Mouse (Mus musculus): ENCODE data around the gene Suco.

The Suco gene

DNA sequence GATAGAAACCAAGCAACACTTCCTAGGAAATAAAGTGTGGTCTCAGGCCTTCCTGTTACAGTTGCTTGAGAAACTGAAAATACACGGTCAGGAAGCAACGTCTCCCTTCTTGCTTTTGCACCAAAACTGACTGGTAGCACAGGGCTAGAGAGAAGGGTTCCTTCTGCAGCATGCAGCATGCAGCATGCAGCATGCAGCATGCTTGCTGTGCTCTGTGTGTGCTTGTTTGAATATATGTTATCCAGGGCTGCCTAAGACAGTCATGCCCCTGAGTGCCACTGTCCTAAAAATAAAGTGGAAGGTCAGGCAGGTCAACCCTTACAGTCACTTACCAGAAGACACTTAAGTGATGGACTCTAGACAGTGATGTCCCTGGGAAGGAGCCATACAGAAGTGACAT is 17.6 kb upstream of the Suco start:
- DNase-seq (ENCODE audit: low read depth, low spot score): no peak

DNA sequence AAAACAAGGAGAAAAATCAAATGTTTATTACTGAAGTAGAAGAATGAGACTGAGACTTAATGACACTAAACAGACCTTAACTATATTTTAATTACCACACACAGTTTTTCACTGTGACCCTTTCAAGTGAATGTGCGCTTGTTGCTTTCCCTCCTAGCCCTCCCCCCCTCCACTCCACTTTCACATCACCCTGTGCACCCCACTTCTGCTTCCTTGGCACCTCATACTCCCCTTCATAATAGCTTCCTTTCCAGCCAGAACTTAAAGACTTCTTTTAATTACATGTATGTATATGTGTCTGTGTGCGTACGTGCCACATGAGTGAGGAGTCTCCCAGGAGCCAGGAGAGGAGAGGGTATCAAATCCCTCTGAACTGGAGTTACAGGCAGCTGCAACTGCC is 12.3 kb upstream of the Suco start:
- no peak for DNase-seq (ENCODE audit: low read depth, low spot score)

DNA sequence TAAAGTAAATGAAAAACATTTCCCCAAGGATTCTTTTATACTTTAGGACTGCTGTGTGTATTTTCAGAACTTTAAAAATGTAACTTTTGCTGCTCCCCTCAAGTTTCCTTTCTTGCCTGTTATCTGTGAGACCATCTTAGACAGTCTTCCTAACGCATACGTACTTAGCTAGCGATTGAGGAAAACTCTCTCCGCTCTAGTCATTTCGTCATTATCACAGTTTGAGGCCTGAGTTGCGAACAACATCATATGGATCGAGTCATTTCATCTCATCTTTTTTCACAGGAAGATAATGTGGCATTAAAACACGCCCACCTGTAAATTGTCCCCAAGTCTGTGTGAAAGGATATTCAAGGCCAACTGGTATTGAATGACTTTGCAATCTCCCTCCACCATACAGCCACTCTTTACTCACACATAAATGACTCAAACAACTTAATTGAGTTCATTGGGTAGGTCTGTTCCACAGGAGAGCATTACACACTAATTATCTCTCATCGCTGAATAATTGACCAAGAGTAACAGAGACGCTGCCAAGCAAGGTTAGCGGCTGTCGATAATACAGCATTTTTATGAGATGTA is 11.3 kb upstream of the Suco start:
- DNase-seq (ENCODE audit: low read depth, low spot score): no peak

DNA sequence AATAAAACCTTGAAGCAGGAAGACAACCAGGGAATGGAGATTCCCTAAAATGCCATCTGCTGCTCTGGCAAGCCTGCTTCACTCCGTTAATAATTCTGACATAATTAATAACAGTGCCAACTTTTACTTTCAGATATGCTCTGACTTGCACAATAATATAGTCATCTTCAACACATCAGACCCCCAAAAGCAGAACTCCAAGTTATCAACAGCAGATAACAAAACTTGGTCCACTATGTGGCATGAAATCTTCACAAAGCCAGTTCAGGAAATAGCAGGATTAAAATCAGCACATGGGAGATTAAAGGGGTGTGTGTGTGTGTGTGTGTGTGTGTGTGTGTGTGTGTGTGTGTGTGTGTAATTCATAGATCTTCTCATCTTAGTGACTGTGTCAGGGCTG is 9.3 kb upstream of the Suco start:
- DNase-seq (ENCODE audit: low read depth, low spot score): no peak

DNA sequence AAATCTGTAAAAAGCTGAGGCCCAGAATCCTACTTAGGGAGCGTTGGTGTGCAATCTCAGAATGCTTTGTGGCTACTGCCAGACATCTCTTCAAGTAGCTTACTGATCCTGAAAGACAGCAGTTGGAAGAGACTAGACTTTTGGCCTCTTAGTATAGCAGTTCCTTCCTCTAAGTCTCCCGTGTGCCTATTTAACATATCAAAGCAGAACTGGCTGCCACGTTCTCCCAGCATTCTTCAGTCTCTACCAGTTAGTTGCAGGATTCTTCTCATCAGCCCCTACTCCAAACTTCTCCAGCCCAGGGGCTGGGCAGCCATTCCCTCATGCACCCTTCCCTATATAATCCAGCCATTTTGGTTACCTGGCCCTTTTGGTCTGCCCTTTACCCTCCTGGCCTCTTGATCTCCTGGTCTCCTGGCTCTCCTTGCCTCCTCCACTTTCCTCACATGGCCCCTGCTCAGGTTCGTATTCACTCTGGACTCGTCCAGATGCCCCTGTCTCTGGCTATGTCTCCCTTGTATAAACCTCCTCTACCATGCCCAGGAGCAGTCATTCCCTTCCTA is 1.2 kb upstream of the Suco start:
- DNase-seq (ENCODE audit: low read depth, low spot score): peak; percentile 20

DNA sequence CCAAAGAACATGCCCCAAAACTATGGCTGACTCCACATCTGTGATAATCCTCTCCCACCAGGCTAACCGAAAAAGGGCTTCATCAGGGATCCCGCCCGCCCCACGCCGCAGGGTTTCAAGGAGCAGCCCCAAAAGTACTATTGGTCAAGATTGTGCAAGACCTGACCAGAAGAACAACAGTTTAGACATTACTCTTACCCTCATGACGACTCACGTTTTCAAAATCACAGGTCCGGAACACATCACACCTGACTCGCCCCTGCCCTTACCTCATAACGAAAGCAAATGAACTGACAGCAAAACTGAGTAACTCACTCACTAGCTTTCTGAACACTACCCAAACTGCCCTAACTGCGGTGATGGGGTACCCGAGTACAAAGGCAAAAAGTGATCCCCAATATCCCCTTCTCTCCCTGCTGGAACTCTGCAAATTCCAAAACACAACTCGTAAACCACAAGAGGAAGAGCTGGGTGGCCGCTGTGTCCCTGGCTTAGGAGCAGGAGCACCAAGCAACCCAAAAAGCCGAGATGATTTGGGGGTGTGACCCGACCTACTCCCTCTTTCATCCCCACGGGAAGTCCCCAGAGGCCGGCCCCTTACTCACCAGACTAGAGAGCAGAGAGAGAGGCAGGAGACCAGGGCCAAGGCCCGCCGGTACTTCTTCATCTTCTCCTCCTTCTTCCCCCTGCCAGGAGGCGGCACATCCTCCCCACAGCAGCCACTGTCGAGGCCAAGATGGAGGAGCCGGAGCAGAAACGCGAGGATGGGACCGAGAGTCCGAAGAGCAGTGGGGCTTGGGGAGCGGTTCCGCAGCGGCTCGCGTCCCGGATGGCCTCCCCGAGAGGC is 553 bp downstream of the Suco start:
- DNase-seq (ENCODE audit: low read depth, low spot score): no peak

DNA sequence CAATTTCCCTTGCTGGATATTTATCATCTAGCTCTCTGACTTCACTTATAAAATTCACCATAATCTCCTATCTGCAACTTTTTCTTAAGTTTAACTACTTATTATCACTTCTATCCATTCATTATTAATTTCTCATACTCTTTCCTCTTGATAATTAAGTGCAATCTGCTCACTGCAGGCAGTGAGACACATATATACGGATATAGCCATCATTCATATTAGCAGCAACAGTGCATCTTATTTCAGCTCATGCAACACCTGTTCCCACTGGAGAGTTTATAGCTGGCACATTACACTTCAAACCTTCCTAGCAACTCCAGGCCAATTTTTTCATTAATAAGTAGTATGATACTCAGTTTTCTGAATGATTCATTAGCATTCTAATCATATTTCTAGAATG is 7.1 kb downstream of the Suco start:
- no peak for DNase-seq (ENCODE audit: low read depth, low spot score)

DNA sequence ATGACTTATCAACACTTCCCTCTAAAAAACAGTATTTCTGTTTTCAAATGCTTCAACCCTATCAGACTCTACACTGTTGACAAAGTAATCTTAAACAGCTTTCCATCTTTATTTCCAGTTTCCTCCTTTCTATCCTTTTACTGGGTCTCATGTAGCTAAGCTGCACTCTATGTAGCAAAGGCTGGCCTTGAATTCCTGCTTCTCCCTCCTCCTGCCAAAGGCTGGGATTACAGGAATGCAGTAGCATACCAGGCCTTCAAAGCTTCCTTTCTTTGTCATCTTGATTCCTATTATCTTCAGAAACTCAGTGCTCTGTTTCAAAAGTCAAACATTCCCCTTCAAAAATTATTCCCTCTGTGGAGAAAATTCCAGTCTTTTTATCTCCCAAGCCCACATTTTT is 8.1 kb downstream of the Suco start:
- DNase-seq (ENCODE audit: low read depth, low spot score): no peak

DNA sequence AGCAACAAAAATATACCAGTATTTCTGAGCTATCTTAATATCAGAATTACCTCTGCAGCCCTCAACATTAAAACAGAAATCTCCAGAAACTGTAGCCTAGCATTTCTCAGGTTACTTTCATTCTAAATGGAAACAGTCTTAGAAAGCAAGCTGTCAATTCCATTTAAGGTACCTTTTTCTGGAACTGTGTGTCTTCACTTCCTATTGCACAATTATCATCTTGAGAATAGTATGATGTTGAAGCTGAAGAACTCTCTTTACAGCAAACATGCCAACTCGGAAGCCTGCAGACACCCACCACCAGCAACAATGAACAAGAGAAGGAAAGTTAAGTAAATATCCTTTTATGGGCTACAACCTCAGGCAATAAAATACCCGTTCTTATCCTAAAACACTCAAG is 12.7 kb downstream of the Suco start:
- DNase-seq (ENCODE audit: low read depth, low spot score): no peak

DNA sequence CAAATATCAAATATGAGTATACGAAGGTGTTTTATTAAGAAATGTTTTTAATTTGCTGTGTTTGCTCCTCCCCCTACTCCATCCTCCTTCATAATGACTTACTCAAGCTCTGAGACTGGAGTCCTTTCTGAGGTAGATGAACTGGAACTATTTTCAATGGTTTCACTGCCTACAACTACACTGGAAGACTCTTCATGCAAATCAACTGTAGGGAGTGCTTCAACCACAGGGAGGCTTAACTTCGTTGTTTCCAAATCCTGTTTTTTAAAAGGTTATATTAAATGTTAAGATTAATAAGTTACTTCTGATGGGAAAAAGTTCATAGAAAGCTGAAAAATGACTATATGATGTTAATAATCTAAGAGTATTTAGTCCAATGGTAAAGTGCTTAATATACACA is 17.2 kb downstream of the Suco start:
- DNase-seq (ENCODE audit: low read depth, low spot score): no peak

DNA sequence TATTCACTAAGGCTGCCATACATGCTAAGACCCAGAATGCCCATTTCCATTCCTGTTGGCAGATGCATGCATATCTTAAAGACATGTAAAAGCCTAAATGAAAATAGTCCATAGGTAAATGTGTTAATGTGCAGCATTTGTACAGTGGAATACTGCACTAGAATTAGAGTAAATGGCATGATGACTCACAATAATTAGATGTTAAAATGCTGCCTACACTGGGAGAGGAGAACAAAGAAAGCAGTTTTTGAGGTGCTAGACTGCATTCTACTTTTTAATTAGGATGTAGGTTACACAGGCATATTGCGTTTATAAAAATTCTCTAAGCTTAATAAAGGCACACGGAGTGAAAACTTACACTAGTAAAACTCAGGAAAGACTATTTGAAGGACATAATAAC is 49.8 kb downstream of the Suco start:
- no peak for DNase-seq (ENCODE audit: low read depth, low spot score)

DNA sequence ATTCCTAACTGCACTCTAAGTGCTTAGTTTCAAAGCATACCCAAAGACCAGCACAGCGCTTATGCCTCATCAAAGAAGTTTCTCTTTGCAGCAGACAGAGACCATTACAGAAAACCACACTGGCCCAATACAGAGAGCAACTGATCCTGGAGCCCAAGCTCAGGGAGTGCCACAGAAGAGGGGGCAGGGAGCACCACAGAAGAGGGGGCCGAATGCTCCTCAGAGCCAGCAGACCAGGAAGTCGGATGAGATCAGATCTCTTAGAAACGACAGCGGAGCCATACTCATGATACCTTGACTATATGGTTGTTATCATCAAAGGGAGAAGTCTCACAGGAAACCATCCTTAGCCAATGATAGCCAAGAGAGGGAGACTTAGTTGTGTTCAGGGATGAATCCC is 67.1 kb downstream of the Suco start:
- no peak for DNase-seq (ENCODE audit: low read depth, low spot score)

DNA sequence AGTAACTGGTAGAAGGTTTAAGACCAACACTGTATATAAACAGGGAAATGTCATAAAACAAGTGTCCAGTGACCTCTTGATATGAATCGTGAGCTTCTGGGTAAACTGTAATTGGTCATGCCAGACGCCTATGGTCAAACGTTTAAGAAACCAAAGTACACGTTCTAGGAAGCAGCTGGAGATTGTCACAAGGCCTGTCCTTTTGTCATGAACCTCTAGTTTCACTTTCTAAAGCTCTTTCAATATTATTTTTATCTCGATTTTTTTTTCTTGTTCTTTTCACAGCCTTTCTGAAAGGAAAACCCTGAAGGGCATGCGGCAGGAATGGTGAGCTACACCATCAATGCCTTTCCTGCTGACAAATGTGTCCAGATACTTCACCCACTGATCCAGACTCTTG is 67.5 kb downstream of the Suco start:
- no peak for DNase-seq (ENCODE audit: low read depth, low spot score)

DNA sequence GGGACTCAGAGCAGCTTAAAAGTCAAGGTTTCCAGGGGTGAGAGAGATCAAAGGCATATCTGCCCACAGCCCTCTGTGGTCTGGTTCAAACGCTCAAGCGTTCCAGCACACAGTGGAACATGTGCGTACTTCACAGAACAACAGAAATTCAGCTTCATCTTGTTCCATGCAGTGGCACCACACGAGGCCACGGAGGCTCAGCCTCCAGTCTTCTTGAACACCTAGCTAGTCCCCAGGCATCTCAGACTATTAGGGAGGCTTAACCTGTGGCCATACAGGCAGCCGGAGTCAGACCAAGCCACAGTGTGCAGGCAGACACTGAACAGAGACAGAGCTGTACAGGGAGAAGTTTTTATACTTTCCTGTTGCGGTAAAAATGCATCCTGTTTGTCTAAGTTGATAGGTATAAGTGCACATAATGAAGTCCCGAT is 71.9 kb downstream of the Suco start:
- no peak for DNase-seq (ENCODE audit: low read depth, low spot score)

DNA sequence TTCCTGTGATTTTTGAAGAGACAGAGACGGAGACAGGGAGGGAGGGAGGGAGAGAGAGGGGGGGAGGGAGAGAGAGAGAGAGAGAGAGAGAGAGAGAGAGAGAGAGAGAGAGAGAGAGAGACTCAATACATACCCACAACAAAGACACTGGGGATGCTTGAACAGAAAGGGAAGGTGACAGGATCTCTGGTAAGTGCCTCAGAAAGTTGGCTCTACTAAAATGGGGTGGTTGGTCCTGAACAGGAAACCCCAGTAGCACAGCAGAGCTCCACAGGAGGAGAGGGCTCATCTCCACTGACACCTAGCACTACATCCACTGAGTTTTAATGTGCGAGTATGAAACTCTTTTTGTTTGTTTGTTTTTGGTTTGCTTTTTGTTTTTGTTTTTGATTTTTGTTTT is 75.2 kb downstream of the Suco start:
- no peak for DNase-seq (ENCODE audit: low read depth, low spot score)

DNA sequence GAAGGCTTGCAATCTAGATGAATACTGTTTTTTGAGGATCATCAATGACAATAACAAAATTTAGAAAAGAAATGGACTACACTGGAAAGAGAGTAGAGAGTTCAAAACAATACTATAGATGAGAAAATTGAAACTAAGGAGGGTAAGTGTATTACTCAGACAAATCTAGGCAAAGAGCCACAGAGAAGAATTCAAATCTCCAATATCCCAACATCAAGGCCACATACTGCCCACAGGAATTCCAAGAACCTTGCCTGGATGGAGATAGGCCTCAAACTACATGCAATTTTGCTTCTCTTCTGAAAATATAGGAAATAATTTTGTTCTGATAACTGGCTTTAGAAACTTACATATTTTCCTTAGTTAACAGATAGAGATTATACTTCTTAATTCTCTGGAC is 76.2 kb downstream of the Suco start:
- DNase-seq (ENCODE audit: low read depth, low spot score): no peak

DNA sequence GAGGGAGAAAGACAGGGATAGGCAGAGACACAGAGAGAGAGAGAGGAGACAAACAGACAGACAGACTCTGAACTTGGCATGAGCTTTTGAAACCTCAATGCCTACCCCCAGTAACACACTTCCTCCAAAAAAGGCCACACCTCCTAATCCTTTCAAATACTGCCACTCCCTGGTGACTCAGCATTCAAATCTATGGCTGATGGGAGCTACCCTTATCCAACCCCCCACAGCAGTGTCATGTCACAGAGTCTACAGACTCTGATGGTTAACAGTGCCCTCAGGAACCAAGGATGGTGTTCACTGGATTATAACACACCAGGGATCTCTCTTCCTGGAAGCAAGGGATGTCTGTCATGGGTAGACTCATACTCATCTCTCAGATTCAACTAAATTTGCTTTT is 76.7 kb downstream of the Suco start:
- DNase-seq (ENCODE audit: low read depth, low spot score): no peak

DNA sequence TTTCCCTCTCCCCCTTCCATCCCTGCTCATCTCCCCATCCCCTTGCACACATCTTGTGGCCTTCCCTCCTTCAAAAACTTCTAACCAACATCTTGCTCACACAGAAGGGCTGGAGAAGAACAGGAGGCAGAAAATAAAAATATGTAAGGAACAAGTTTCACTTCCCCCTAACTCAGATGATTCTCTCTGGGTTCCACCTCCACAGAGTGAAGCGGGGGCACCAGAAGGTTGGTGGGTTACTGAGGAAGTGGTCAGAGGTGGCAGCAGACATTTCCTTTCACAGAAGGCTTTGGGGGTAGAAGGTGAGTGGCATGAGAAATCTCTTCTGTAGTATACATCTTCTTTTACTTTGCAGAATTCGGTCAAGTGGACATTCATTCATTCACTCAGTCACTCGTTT is 77.6 kb downstream of the Suco start:
- DNase-seq (ENCODE audit: low read depth, low spot score): no peak

DNA sequence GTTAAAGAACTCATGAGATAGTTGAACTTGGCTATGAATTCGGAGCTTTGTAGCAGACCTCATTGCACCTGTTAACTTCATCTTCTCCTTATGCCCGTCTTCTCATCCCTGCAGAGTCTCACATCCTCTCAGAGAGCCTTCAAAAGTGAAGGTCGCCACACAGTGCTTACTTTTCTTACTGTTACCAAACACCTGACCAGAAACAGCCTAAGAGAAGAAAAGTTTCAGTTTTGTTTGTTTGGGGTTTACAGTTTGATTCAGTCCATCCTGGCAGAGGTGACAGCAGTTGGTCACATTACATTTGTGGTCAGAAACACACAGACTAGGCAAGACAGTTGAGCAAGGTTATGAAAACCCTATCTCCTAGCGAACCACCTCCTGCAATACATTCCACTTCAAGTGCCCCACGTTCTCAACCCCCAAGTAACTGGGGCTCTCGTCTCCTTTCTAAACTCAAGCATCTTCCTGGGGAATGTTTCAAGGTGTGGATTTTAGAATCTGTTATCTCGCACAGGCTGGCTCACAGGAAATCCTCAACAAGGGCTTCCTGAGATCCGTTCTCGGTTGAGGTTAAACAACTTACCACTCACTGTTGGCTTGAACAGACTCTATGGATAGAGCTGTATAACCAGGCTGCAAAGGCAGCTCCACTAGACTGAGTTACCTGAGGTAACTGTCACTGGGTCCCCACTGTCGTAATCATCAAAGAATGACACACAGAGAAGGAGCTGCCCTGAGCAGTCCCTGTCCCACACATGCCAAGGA is 81.9 kb downstream of the Suco start:
- no peak for DNase-seq (ENCODE audit: low read depth, low spot score)

DNA sequence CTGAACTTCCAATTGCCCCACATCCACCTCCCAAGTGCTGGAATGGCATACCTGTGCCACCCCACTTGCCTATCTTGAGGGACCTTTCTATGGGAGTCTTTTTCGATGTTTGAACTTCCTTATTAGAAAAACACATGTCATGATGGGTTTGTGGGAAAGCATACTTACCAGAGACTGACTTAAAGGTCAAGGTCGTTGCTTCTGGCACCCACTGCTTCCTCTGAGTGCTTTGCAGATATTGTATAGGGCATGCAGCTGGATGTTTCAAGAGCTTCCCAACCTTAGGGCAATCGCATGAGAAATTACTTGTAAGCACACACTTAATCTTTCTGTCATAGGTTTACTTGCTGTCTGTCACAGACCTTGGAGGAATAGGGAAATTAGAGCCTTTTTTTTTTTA is 83.2 kb downstream of the Suco start:
- DNase-seq (ENCODE audit: low read depth, low spot score): no peak

DNA sequence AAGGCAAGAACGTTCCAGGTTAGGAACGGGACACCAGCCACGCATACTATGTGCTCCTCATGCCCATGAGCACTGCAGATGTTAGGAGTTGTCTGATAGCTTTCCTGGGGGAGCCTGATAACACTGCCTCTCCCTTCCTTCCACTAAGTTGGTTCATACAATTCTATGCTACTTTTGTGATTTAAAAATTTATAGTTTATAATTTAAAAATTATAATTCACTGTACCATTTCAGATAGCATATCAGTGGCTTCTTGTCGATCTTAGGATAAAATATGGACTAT is 83.9 kb downstream of the Suco start:
- DNase-seq (ENCODE audit: low read depth, low spot score): no peak

DNA sequence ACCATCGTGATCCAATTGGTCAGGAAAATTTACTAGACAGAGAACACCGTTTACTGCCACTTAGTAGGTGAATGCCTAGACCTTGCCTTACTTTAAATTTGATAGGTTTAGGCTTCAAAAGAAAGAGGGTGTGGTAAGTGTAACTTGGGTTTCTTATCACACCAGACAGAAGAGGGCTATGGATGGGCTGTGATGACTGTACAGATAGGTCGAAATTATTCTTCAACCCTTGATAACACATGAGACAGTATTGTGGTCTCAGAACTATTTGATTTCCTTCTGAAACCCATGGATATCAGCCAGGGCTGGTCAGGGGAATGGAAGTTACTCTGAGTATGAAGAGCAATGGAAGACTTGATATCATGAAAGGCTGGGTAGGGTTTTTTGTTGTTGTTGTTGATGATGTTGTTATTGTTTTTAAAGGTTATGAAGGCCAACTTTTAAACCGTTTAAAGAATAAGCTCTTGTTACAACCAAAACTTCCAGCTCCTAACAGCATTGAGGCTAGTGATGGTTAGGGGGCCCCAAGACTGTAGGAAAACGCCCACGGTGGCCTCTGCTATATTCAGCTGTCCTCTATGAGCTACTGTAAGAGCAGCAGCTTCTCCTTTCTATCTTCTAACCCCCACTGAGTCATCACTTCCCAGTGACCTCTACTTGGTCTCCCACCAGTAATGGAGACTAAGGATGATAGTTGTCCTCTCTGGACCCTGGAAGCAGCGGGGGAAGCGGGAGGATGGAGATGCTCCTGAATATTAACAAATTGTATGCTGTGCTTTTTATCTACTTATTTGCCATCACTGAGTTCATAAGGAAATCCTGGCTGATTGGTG is 84.4 kb downstream of the Suco start:
- no peak for DNase-seq (ENCODE audit: low read depth, low spot score)
